Mouse (Mus musculus) liver, embryonic 13.5 days (tissue): ENCODE measurements around the gene Sidt1. TPM values are rescaled to one million over a fixed set of nuclear protein-coding genes. Genes with fewer than 3 reads are reported as not detected.

Experiments
- ATAC-seq: fragments of 200-750 bp; cut with Nextera tagmentation; 2 replicates; pipeline ENCODE4 v1.8.0; 2017; ENCODE audit warnings: low read depth, mild to moderate bottlenecking, moderate number of reproducible peaks, moderate library complexity
- DNase-seq: peaks from one replicate; pipeline ENCODE4 v3.0.0; 2022
- H3K27ac ChIP-seq: fragments of 300-500 bp; sonication (generic); 2 replicates; pipeline ENCODE4 v1.5.1; 2015; ENCODE audit warnings: moderate library complexity, mild to moderate bottlenecking, inconsistent platforms
- H3K27me3 ChIP-seq: fragments of 300-500 bp; sonication (generic); 2 replicates; pipeline ENCODE4 v1.6.1; 2015; ENCODE audit warnings: mild to moderate bottlenecking, inconsistent platforms
- H3K36me3 ChIP-seq: fragments of 300-500 bp; sonication (generic); 2 replicates; pipeline ENCODE4 v1.6.1; 2015; ENCODE audit warnings: mild to moderate bottlenecking, inconsistent platforms
- H3K4me1 ChIP-seq: fragments of 300-500 bp; sonication (generic); replicated peaks from 2 replicates; pipeline ENCODE4 v1.6.1; 2015; ENCODE audit warnings: inconsistent platforms
- H3K4me2 ChIP-seq: fragments of 300-500 bp; sonication (generic); 2 replicates; pipeline ENCODE4 v1.6.1; 2015; ENCODE audit warnings: inconsistent platforms, mild to moderate bottlenecking, moderate library complexity
- H3K4me3 ChIP-seq: fragments of 300-500 bp; sonication (generic); replicated peaks from 2 replicates; pipeline ENCODE4 v1.5.1; 2015; ENCODE audit warnings: mild to moderate bottlenecking, inconsistent platforms
- H3K9ac ChIP-seq: fragments of 300-500 bp; sonication (generic); 2 replicates; pipeline ENCODE4 v1.6.1; 2015; ENCODE audit warnings: mild to moderate bottlenecking, inconsistent platforms
- H3K9me3 ChIP-seq: fragments of 300-500 bp; sonication (generic); replicated peaks from 2 replicates; pipeline ENCODE4 v1.6.1; 2016; ENCODE audit warnings: inconsistent platforms
- WGBS: fragments of 180-500 bp; shearing (Covaris S2); methylation state at CpG from one replicate; pipeline ENCODE4 v1.1.7; 2015; ENCODE audit not compliant: insufficient replicate concordance; 5-methylcytosine and 5-hydroxymethylcytosine counted together
- polyA plus RNA-seq: library from polyadenylated mRNA; unstranded; fragments of >200 nt; fragmentation: Nextera tagmentation; extraction: Ambion mirVana; gene quantifications from 2 replicates; pipeline ENCODE4 v1.2.1, GENCODE M21; 2015

The Sidt1 gene
- polyA plus RNA-seq, 1 experiment from 2014 or later: 0.06 TPM

DNA sequence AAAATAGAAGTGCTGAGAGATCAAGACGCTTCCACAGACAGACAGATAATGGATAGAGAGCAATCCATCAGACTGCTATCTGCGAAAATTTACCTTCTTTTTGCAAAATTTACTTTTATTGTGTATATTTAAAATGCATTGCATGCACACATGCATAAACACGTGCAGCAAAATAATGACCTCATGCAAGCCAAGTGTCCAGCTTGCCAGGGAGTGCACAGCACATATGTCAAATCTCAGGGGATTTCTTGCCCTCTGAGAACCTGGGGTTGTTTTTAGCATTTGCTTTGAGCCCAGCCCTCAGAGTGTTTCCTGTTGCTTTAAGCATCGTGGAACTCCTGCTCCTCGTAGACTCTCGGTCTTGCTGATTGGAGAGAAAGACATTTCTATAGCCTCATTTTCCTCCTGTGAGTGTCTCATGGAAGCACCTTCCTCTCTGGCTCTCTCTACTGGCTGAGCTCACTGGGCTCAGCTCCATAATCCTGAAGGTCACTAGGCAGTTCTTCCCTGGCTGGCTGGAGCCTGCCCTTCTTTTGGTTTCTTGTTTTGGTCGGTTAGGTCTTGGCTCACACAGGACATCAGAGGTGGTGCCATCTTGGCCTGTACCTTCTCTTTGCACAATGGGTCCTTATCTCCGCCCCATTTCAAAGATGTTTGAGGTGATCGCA is 61.5 kb downstream of the Sidt1 start:
- no peak overlapping the region for H3K9ac ChIP-seq
- H3K4me1 ChIP-seq: peaks cover 1% of the 10 kb centered on the region
- no peak for ATAC-seq
- no peak overlapping the region for H3K4me3 ChIP-seq
- no peaks in the 10 kb centered on the region for H3K9me3 ChIP-seq
- no peaks in the 10 kb centered on the region for H3K27me3 ChIP-seq
- WGBS: 57% methylated on average over 9 of the region's 9 CpGs
- H3K27ac ChIP-seq: no peak overlapping the region
- no peaks in the 10 kb centered on the region for H3K36me3 ChIP-seq
- no peak overlapping the region for H3K4me2 ChIP-seq
- no peak for DNase-seq

DNA sequence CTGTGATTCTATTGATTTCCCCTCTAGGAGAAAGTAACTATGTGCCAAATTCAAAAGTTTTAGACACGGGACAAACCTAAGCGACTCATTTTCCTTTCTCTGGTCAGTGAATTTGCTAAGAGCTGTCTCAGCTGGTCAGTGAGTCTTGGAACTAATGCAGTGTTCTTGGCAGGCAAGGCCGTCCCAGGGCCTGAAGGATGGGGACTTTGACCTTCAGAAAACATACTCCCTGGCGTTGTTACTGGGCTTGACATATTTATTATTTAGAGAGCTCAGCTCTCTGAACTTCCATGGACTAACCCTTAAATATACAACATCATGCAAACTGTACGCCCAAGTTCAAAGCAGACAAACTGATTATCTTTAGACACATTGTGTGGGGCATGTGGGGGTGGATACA is 62.4 kb downstream of the Sidt1 start:
- H3K36me3 ChIP-seq: no peaks in the 10 kb centered on the region
- DNase-seq: no peak
- H3K4me3 ChIP-seq: no peak overlapping the region
- no peak overlapping the region for H3K9ac ChIP-seq
- H3K9me3 ChIP-seq: no peaks in the 10 kb centered on the region
- no peaks in the 10 kb centered on the region for H3K27me3 ChIP-seq
- H3K27ac ChIP-seq: no peak overlapping the region
- no peak for ATAC-seq
- H3K4me1 ChIP-seq: peaks cover 10% of the 10 kb centered on the region
- no peak overlapping the region for H3K4me2 ChIP-seq
- 58% methylated on average over 5 of the region's 5 CpGs for WGBS

DNA sequence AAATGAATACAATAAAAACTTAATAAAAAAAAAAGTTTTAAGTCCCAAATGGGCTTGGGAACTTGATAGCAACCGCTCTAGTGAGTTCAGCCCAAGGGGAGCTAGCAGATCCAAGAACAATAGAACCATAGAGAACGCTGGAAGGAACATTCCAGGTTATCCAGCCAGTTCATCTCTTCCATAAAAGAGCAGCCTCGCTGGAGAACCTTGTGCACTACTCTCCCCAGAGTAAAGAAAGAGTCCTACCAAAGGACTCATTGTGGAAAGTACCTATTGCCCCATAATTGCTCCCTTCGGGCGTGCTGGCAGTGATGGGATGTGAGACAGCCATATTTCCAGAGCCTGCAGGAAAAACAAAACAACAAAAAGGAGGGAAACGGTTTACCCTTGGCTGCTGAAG is 63.4 kb downstream of the Sidt1 start:
- no peaks in the 10 kb centered on the region for H3K36me3 ChIP-seq
- no peaks in the 10 kb centered on the region for H3K27me3 ChIP-seq
- no peak overlapping the region for H3K9ac ChIP-seq
- H3K9me3 ChIP-seq: no peaks in the 10 kb centered on the region
- no peak overlapping the region for H3K4me3 ChIP-seq
- WGBS: 59% methylated on average over 6 of the region's 6 CpGs
- H3K4me2 ChIP-seq: no peak overlapping the region
- ATAC-seq (no peak), DNase-seq (no peak)
- H3K4me1 ChIP-seq: peaks cover 20% of the 10 kb centered on the region
- H3K27ac ChIP-seq: no peak overlapping the region

DNA sequence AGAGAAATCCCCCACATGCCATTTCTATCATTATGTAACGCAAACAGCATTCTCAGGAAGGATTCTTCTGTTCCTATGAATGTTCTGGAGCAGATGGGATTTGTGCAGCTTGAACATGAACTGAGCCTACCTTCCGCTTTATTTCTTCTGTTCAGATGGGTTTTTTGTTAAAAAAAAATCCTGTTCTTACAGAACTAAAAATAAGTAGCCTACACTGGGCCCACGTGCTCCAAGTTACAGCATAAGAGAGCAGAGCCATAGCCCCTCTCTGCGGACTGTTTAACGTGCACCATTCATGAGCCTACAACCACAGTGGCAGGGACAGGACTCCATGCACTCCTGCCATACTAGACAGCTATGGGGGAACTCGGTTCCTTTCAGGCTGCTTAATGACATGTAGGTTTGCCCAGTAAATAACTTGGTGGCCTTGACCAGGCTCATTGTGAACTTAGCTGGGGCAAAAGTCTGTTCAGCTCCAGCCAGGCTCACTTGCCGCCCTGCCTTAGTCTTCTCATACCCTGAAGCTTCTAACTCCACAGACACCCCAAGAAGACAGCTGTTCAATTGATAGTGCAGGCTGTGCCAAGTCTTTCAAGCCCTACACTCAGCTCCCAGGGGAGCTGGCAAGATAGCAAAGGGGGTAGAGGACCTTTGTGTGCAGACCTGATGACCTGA is 64.3 kb downstream of the Sidt1 start:
- H3K4me3 ChIP-seq: no peak overlapping the region
- peaks cover 20% of the 10 kb centered on the region for H3K4me1 ChIP-seq
- H3K36me3 ChIP-seq: no peaks in the 10 kb centered on the region
- H3K4me2 ChIP-seq: no peak overlapping the region
- ATAC-seq (no peak), DNase-seq (no peak)
- 67% methylated on average over 7 of the region's 7 CpGs for WGBS
- no peaks in the 10 kb centered on the region for H3K9me3 ChIP-seq
- no peak overlapping the region for H3K9ac ChIP-seq
- H3K27me3 ChIP-seq: no peaks in the 10 kb centered on the region
- no peak overlapping the region for H3K27ac ChIP-seq

DNA sequence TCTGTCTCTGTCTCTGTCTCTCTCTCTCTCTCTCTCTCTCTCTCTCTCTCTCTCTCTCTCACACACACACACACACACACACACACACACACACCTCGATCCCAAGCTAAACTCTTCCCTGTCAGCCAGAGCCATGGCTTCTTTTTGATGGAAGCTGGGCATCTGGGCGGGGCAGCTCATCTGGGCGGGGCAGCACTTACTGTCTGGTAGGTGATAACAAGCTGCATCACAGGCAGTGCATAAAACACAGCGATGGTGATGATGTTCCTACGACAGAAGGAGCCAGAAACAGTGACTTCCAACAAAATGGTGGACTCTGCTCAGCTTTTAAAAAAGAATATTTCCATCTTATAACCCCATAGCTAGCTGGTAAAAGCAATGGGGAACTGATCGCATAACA is 67.4 kb downstream of the Sidt1 start:
- Histone ChIP-seq H3K9ac (no peak overlapping the region), H3K4me3 (no peak overlapping the region), H3K4me2 (peak overlapping the region; percentile 33), H3K36me3 (no peaks in the 10 kb centered on the region), H3K27ac (no peak overlapping the region), H3K27me3 (no peaks in the 10 kb centered on the region), H3K9me3 (no peaks in the 10 kb centered on the region), H3K4me1 (peaks cover 20% of the 10 kb centered on the region)
- WGBS: 32% methylated on average over 6 of the region's 6 CpGs
- DNase-seq (peak; percentile 46), ATAC-seq (peak; percentile 94)

DNA sequence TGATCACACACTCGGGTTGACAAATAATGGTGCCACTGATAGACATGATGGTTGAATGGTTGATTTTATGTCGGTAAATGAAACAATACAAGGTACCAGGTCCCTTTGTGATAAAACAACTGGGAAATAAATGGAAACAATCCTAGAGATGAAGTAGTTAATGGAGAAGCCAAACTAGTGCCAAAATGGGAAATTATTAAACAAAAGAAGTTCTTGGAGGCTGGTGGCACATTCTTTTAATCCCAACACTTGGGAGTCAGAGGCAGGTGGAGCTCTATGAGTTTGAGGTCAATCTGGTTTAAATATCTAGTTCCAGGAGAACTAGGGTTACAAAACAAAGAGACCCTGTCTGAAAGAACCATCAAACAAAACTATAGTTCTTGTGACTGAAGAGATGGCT is 68.1 kb downstream of the Sidt1 start:
- Histone ChIP-seq H3K9ac (no peak overlapping the region), H3K4me3 (no peak overlapping the region), H3K9me3 (no peaks in the 10 kb centered on the region), H3K4me2 (no peak overlapping the region), H3K36me3 (no peaks in the 10 kb centered on the region), H3K27me3 (no peaks in the 10 kb centered on the region), H3K27ac (no peak overlapping the region), H3K4me1 (peaks cover 20% of the 10 kb centered on the region)
- WGBS: 56% methylated on average over 2 of the region's 2 CpGs
- ATAC-seq: no peak
- DNase-seq: no peak

DNA sequence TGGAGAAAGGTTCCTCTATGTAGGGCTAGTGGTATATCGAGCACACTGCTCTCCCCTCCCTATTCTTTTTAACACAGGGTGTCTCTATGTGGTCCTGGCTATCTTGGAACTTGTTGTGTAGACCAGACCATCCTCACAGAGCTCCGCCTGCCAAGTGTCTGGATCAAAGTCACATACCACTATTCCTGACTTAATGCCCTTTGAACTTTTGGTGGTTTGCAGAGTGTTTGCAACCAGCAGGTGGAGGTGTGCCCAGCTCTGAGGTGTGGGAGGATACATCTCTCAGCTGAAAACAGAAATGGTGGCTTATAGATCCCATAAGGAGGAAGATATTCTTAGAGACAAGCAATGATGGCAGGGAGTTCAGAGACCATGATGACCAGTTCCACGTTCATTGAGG is 75.5 kb downstream of the Sidt1 start:
- whole genome bisulfite sequencing: 63% methylated on average over 3 of the region's 3 CpGs
- DNase-seq (no peak), ATAC-seq (no peak)
- H3K9me3 ChIP-seq: no peaks in the 10 kb centered on the region
- H3K9ac ChIP-seq: no peak overlapping the region
- no peaks in the 10 kb centered on the region for H3K27me3 ChIP-seq
- H3K4me3 ChIP-seq: no peak overlapping the region
- H3K36me3 ChIP-seq: no peaks in the 10 kb centered on the region
- no peak overlapping the region for H3K4me2 ChIP-seq
- H3K4me1 ChIP-seq: no peaks in the 10 kb centered on the region
- H3K27ac ChIP-seq: no peak overlapping the region

DNA sequence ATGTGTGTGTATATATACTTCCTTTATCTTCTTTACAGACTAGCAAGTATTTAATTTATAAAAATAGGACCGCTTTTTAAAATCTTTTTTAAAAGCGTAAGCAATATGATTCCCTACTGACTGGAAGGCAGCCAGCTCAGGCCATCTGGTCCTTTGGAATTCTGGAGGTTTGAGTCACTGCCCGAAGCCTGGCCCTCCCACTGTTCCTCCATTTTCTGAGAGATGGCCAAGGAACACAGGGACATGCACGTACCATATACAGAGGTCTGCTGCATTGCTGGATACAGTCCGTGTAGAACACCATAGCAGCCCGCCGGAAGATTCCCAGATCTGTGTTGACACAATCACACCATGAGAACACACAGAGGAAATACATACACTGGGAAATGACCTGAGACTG is 78.3 kb downstream of the Sidt1 start:
- no peaks in the 10 kb centered on the region for H3K4me1 ChIP-seq
- no peaks in the 10 kb centered on the region for H3K9me3 ChIP-seq
- no peak overlapping the region for H3K9ac ChIP-seq
- DNase-seq: no peak
- H3K4me3 ChIP-seq: no peak overlapping the region
- no peak overlapping the region for H3K27ac ChIP-seq
- no peak overlapping the region for H3K4me2 ChIP-seq
- no peaks in the 10 kb centered on the region for H3K27me3 ChIP-seq
- no peak for ATAC-seq
- no peaks in the 10 kb centered on the region for H3K36me3 ChIP-seq
- 71% methylated on average over 7 of the region's 7 CpGs for WGBS

DNA sequence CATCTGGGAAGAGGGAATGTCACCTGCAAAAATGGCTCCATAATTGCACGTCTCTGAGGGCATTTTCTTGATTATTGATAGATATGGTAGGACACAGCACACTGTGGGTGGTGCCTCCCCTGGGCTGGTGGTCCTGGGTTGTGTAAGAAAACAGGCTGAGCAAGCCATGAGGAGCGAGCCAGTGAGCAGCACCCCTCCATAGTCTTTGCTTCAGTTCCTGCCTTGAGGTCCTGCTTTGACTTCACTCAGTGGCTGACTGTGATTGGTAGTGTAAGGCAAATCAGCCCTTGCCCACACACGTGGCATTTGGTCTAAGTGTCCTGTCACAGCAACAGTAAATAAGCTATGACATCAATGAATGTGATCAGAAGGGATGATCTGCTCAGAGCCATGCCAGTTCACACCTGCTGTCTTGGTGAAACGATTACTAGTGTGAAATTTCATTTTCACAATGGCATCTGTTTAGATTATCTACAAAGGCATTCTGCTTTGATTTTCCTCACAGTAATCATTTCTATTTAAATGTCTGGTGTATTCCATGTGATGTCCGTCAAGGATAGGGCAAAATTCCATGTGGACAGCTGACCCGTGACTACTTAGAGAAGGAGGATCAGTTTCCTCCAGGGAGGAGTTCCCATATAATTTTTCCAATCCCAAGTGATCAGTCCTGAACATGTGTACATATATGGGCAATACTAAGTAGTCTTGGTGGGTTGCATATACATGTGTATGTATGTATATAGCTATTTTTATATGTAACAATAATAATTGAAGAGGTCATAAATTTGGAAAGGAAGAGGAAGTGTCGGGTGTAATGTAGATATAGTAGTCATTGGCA is 79.0 kb downstream of the Sidt1 start:
- Histone ChIP-seq H3K9ac (no peak overlapping the region), H3K27me3 (no peaks in the 10 kb centered on the region), H3K4me2 (no peak overlapping the region), H3K9me3 (no peaks in the 10 kb centered on the region), H3K27ac (no peak overlapping the region), H3K4me1 (no peaks in the 10 kb centered on the region), H3K36me3 (no peaks in the 10 kb centered on the region), H3K4me3 (no peak overlapping the region)
- WGBS: 55% methylated on average over 7 of the region's 7 CpGs
- no peak for ATAC-seq
- DNase-seq: no peak

DNA sequence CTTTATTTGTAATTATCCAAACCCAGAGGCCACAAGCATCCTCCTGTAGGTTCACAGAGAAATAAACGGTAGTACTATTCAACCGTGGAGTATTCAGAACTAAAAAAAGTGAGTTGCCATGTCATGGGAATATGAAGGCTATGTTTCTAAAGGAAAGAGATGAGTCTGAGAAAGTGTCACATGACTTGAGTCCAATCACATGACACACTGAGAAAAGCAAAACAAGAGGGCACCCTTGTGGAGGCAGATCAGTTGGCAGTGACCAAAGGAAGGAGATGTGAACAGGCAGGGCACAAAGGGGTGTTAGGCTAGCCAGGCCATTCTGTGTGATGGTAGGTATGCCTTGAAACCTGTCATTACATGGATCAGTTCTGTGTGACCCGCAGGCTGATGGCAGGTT is 80.3 kb downstream of the Sidt1 start:
- no peak overlapping the region for H3K4me2 ChIP-seq
- 77% methylated on average over 3 of the region's 3 CpGs for WGBS
- H3K4me3 ChIP-seq: no peak overlapping the region
- no peak for DNase-seq
- no peak overlapping the region for H3K27ac ChIP-seq
- ATAC-seq: no peak
- H3K4me1 ChIP-seq: no peaks in the 10 kb centered on the region
- no peak overlapping the region for H3K9ac ChIP-seq
- no peaks in the 10 kb centered on the region for H3K36me3 ChIP-seq
- H3K9me3 ChIP-seq: no peaks in the 10 kb centered on the region
- no peaks in the 10 kb centered on the region for H3K27me3 ChIP-seq

DNA sequence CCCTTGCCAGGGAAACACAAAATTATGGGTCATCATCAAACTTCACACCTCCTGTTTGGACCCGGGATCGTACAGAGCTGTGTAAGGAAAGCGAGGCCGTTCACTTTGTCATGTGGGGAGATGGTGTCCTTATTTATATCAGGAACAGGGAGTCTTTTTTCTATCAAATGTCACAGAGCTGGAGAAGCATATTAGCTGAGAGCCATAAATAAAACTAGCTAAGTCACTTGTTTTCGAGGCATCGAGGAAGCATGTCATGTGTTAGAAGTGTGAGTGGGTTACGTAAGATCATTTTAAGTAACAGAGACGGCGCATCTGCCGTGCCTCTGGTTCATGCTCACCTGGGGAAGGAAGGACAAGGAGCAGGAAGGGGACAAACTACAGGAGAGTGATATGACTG is 83.0 kb downstream of the Sidt1 start:
- no peak overlapping the region for H3K4me3 ChIP-seq
- no peaks in the 10 kb centered on the region for H3K4me1 ChIP-seq
- no peaks in the 10 kb centered on the region for H3K27me3 ChIP-seq
- WGBS: 75% methylated on average over 10 of the region's 10 CpGs
- no peaks in the 10 kb centered on the region for H3K9me3 ChIP-seq
- ATAC-seq: no peak
- H3K9ac ChIP-seq: no peak overlapping the region
- H3K36me3 ChIP-seq: no peaks in the 10 kb centered on the region
- no peak overlapping the region for H3K27ac ChIP-seq
- no peak overlapping the region for H3K4me2 ChIP-seq
- DNase-seq: no peak
